Mouse (Mus musculus) forebrain, embryonic 16.5 days (tissue): ENCODE measurements around the gene Gm20489. TPM values are rescaled to one million over a fixed set of nuclear protein-coding genes. Genes with fewer than 3 reads are reported as not detected.

ENCODE experiments used
- ATAC-seq: fragments of 200-750 bp; cut with Nextera tagmentation; 2 replicates; pipeline ENCODE4 v1.8.0; 2017; ENCODE audit warnings: mild to moderate bottlenecking, moderate library complexity
- H3K27ac ChIP-seq: fragments of 300-500 bp; sonication (generic); 2 replicates; pipeline ENCODE4 v1.5.1; 2014; ENCODE audit warnings: low read length, control low read depth
- H3K27me3 ChIP-seq: fragments of 300-500 bp; sonication (generic); replicated peaks from 2 replicates; pipeline ENCODE4 v1.6.1; 2014; ENCODE audit warnings: low read length; ENCODE audit not compliant: control insufficient read depth, insufficient read depth
- H3K36me3 ChIP-seq: fragments of 300-500 bp; sonication (generic); 2 replicates; pipeline ENCODE4 v1.6.1; 2014; ENCODE audit not compliant: control insufficient read depth, insufficient read depth
- H3K4me1 ChIP-seq: fragments of 300-500 bp; sonication (generic); replicated peaks from 2 replicates; pipeline ENCODE4 v1.6.1; 2014; ENCODE audit warnings: low read length; ENCODE audit not compliant: control insufficient read depth, insufficient read depth
- H3K4me2 ChIP-seq: fragments of 300-500 bp; sonication (generic); 2 replicates; pipeline ENCODE4 v1.6.1; 2014; ENCODE audit warnings: mild to moderate bottlenecking, low read length, control low read depth
- H3K4me3 ChIP-seq: fragments of 300-500 bp; sonication (generic); replicated peaks from 2 replicates; pipeline ENCODE4 v1.5.1; 2014; ENCODE audit warnings: mild to moderate bottlenecking, low read length, control low read depth
- H3K9ac ChIP-seq: fragments of 300-500 bp; sonication (generic); replicated peaks from 2 replicates; pipeline ENCODE4 v1.6.1; 2014; ENCODE audit warnings: low read depth, low read length, control low read depth
- H3K9me3 ChIP-seq: fragments of 300-500 bp; sonication (generic); 2 replicates; pipeline ENCODE4 v1.6.1; 2016; ENCODE audit warnings: low read length; ENCODE audit not compliant: control insufficient read depth
- WGBS: fragments of 180-500 bp; shearing (Covaris S2); extraction: QIAGEN DNeasy Blood & Tissue Kit; methylation state at CpG from one replicate; pipeline ENCODE4 v1.1.7; 2014; 5-methylcytosine and 5-hydroxymethylcytosine counted together
- polyA plus RNA-seq: library from polyadenylated mRNA; unstranded; fragments of >200 nt; fragmentation: Nextera tagmentation; extraction: Ambion mirVana; gene quantifications from 2 replicates; pipeline ENCODE4 v1.2.1, GENCODE M21; 2015

The Gm20489 gene
- polyA plus RNA-seq, 1 experiment from 2014 or later: not detected

GRCm38 (mm10) chrX:101222796-101223162 is 46.0 kb downstream of the Gm20489 start:
- peaks cover 8% of the 10 kb centered on the region for H3K4me1 ChIP-seq
- H3K27me3 ChIP-seq: no peaks in the 10 kb centered on the region
- peak overlapping the region; percentile 55 for H3K4me2 ChIP-seq
- no peaks in the 10 kb centered on the region for H3K9me3 ChIP-seq
- WGBS: 23% methylated on average over 7 of the region's 7 CpGs
- peak overlapping the region; percentile 61; the same call in 1 of the 2 replicates for H3K27ac ChIP-seq
- ATAC-seq: no peak; the same call in 1 of the 2 replicates
- no peaks in the 10 kb centered on the region for H3K36me3 ChIP-seq
- H3K9ac ChIP-seq: peak overlapping the region; percentile 45
- H3K4me3 ChIP-seq: peak overlapping the region; percentile 45

- Histone ChIP-seq H3K27ac (peak within 1 kb of the TSS; percentile 61), H3K9me3 (no peaks in the 10 kb centered on the region), H3K4me2 (peak within 1 kb of the TSS; percentile 58), H3K4me1 (peaks cover 8% of the 10 kb centered on the region), H3K27me3 (no peaks in the 10 kb centered on the region), H3K4me3 (peak within 1 kb of the TSS; percentile 60), H3K9ac (peak within 1 kb of the TSS; percentile 60), H3K36me3 (no peaks in the 10 kb centered on the region)
- peak; percentile 98 for ATAC-seq
- 19% methylated on average over 53 of the region's 55 CpGs for WGBS
These were observed 46.7 kb downstream of the Gm20489 start, which contains the start of gene Snx12 for GRCm38 (mm10) chrX:101221834-101222795. Gene Snx12 (minus strand): TSS chrX:101222563.

Other genes starting within 250 kb of the Gm20489 start
- 0.06 TPM in 1 of 2 replicates, not detected in the other for gene Tex11, start 209.4 kb downstream of the Gm20489 start, polyA plus RNA-seq
- gene Slc7a3, start 183.0 kb downstream of the Gm20489 start, polyA plus RNA-seq: 2.1 and 5.1 TPM in 2 replicates
- 49.4 and 52.5 TPM in 2 replicates for gene Snx12, start 46.5 kb downstream of the Gm20489 start, polyA plus RNA-seq
- 0.73 and 1.0 TPM in 2 replicates for gene Foxo4, start 14.5 kb downstream of the Gm20489 start, polyA plus RNA-seq
- not detected in 2 replicates for gene Gm614, start 5.0 kb downstream of the Gm20489 start, polyA plus RNA-seq
- 4.4 and 6.2 TPM in 2 replicates for gene Il2rg, start 768 bp downstream of the Gm20489 start, polyA plus RNA-seq
- 22.9 and 26.9 TPM in 2 replicates for gene Med12, start 5.0 kb upstream of the Gm20489 start, polyA plus RNA-seq
- gene Nlgn3, start 30.1 kb upstream of the Gm20489 start, polyA plus RNA-seq: 65.5 and 72.3 TPM in 2 replicates
- 0.81 and 0.84 TPM in 2 replicates for gene Gjb1, start 107.4 kb upstream of the Gm20489 start, polyA plus RNA-seq
- gene Zmym3, start 151.8 kb upstream of the Gm20489 start, polyA plus RNA-seq: 66.6 and 89.2 TPM in 2 replicates
- 456 and 481 TPM in 2 replicates for gene Nono, start 160.3 kb upstream of the Gm20489 start, polyA plus RNA-seq
- gene Itgb1bp2, start 180.1 kb upstream of the Gm20489 start, polyA plus RNA-seq: 1.4 and 3.1 TPM in 2 replicates